Mouse (Mus musculus): ENCODE data around the gene Rab11b. TPM values are rescaled to one million over a fixed set of nuclear protein-coding genes. Genes with fewer than 3 reads are reported as not detected.
A peak's percentile ranks its signal among the peaks of the same experiment; 100 is the strongest.

Rab11b gene
- polyA plus RNA-seq, 1 experiment from 2014 or later = 504 TPM

DNA sequence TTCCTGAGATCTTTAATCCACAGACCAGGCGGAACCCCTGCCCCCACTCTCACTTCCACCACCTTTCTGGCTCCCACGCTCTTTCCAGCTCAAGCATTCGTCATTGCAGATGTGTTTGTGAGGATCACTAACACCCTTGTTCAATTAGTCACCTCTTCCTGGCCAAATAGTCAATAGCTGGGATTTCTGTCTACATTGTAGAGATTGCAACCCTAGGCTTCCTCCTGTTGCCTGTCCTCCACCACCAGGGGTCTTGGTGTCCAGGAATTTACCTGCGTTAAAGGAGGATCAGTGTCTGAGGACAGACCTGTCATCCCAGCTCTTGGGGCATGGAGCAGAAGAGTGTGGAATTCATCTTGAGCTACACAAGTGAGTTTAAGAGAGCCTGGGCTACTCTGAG is 21.7 kb upstream of the Rab11b start:
- H3K4me3 ChIP-seq = peak overlapping the region; percentile 48
- H3K27me3 ChIP-seq = peaks cover 7% of the 10 kb centered on the region; the same call in 1 of the 2 replicates
- no peak overlapping the region for H3K27ac ChIP-seq (replicated peaks)
- H3K36me3 ChIP-seq = peaks cover 3% of the 10 kb centered on the region; the same call in 1 of the 2 replicates
- ATAC-seq (ENCODE audit: low read depth) = no peak
- H3K9me3 ChIP-seq = no peaks in the 10 kb centered on the region
- H3K9ac ChIP-seq = peak overlapping the region; percentile 72; the same call in 1 of the 2 replicates
- 49% methylated on average over 4 of the region's 4 CpGs for WGBS
- H3K4me2 ChIP-seq = peak overlapping the region; percentile 86
- H3K4me1 ChIP-seq (replicated peaks) = peaks cover 34% of the 10 kb centered on the region

DNA sequence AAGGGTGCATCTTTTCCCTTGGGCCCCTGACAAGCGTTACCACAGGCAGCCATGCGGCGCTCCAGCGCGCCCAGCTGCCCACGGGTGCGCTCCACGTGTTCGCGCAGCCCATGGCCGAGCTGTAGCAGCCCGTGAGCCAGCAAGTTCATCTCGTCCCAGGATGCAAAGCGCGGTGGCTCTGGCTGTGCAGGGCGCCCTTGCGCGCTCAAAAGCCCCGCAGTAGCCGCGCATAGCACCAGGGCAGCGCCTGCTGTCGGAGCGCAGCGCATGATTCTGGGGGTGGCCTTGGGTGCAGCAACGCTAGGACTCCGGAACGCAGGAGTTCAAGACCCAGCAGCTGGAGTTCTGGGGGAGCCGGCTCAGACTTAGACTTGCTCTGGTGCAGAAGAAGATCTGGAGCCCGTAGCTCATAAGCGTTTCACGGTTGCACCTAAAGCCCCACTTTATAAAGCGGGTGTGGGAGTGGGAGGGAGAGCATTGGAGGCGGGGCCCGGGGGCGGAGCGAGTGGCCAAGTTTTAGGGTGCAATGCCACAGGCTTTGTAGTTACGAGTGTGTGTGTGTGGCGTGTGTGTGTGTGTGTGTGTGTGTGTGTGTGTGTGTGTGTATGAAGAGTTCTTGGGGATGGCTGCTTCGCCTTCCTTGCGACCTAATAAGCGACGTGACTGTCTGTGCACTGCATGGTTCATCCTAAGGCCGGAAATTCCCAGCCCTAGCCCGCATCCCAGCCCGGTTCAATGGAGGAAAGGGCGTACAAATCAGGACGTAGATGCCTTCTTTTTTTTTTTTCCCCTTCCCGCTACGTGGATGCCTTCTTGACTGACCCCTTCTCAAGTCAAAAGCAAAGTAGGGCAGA is 21.0 kb upstream of the Rab11b start, which contains the start of gene Angptl4:
Gene Angptl4 (minus strand): TSS at position 707 of the 854 bp plus-strand sequence.
- Histone ChIP-seq H3K4me1 (replicated peaks) (peaks cover 34% of the 10 kb centered on the region), H3K27me3 (peaks cover 7% of the 10 kb centered on the region; the same call in 1 of the 2 replicates), H3K9ac (peak within 1 kb of the TSS; percentile 72), H3K27ac (replicated peaks) (peak within 1 kb of the TSS; percentile 79), H3K4me3 (peak within 1 kb of the TSS; percentile 48), H3K9me3 (no peaks in the 10 kb centered on the region), H3K36me3 (peaks cover 3% of the 10 kb centered on the region; the same call in 1 of the 2 replicates), H3K4me2 (peak within 1 kb of the TSS; percentile 86)
- peak; percentile 78 for ATAC-seq (ENCODE audit: low read depth)
- WGBS = 1% methylated on average over 50 of the region's 50 CpGs

DNA sequence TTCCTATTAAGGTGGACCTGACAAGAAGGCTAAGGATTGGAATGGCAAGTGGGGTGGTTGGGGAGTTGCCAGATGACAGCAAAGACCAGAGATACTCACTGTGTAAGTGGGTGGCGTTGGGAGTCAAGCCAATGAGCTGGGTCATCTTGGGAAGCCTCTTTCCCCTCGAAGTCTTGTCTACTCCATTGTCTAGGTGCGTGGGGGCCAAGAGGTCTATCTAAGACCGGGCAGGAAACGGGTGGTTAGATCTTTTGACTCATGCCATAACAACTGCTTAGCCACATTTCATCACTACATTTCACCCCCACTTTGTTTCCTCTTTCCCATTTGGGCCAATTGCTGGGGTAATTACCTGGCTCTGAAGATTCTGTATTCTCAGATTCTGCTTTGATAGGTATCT is 20.1 kb upstream of the Rab11b start:
- WGBS = 81% methylated on average over 5 of the region's 5 CpGs
- no peak for ATAC-seq (ENCODE audit: low read depth)
- peak overlapping the region; percentile 86 for H3K4me2 ChIP-seq
- H3K27ac ChIP-seq (replicated peaks) = peak overlapping the region; percentile 79
- peaks cover 3% of the 10 kb centered on the region for H3K36me3 ChIP-seq
- H3K4me3 ChIP-seq = peak overlapping the region; percentile 48
- no peaks in the 10 kb centered on the region for H3K9me3 ChIP-seq
- peaks cover 7% of the 10 kb centered on the region; the same call in 1 of the 2 replicates for H3K27me3 ChIP-seq
- peaks cover 34% of the 10 kb centered on the region for H3K4me1 ChIP-seq (replicated peaks)
- H3K9ac ChIP-seq = no peak overlapping the region

DNA sequence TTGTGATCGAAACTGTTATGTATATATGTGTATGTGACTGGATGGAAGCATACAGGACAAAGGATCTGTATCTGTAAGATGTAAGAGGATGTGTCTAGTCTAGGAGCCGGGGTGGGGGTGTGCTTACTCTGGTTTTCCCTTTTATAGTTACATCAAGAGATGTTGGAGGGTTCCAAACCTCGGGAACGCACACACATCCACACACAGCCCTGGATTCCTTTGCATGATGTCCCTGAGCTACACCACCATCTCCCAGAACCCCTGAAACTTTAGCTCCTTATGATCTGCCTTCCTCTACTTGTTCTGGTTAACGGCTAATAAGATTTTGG is 19.6 kb upstream of the Rab11b start:
- Histone ChIP-seq H3K9ac (no peak overlapping the region), H3K9me3 (no peaks in the 10 kb centered on the region)

DNA sequence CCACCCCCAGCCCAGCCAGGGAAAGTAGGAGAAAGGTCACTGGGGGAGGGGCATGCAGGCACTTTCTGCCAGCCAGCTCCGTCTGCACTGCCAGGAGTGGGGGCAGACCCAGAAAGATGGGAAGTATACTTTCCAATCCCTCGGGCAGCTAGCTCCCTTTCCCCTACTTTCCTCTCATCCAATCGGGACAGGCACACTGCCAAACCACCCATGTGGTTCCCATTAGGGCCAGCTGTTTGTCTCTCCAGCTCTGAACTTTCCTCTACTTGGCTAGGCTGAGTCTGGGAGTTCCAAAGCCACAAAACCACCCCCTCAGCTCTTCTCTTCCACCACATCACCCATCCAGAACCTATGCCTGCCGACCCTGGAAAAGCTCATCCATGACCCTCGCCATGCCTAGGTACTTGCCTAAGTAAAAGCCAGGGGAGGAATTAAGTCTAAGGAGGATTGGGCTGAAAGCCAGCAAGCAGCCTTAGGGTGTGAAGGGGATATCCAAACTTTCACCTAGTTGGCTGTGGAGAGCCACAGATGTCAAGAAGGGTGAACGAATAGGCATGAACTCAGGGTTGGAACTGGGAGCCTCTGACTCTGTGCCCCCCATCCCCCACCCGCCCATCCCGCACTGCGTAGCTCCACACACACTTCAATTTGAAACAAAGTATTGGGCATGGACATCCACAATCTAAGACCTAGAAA is 19.1 kb upstream of the Rab11b start:
- H3K36me3 ChIP-seq = peaks cover 3% of the 10 kb centered on the region
- no peak overlapping the region for H3K9ac ChIP-seq
- H3K9me3 ChIP-seq = no peaks in the 10 kb centered on the region
- H3K4me2 ChIP-seq = peak overlapping the region; percentile 86
- peaks cover 34% of the 10 kb centered on the region for H3K4me1 ChIP-seq (replicated peaks)
- peaks cover 7% of the 10 kb centered on the region; the same call in 1 of the 2 replicates for H3K27me3 ChIP-seq
- peak overlapping the region; percentile 48 for H3K4me3 ChIP-seq
- ATAC-seq (ENCODE audit: low read depth) = peak; percentile 79
- 52% methylated on average over 9 of the region's 9 CpGs for WGBS
- H3K27ac ChIP-seq (replicated peaks) = peak overlapping the region; percentile 79

More for the DNA sequence above, 19.6 kb upstream of the Rab11b start:
- Histone ChIP-seq H3K4me3 (peak overlapping the region; percentile 48), H3K4me2 (peak overlapping the region; percentile 86), H3K36me3 (peaks cover 3% of the 10 kb centered on the region), H3K27ac (replicated peaks) (peak overlapping the region; percentile 79), H3K27me3 (peaks cover 7% of the 10 kb centered on the region; the same call in 1 of the 2 replicates), H3K4me1 (replicated peaks) (peaks cover 34% of the 10 kb centered on the region)
- no peak for ATAC-seq (ENCODE audit: low read depth)
- WGBS = 86% methylated on average over 5 of the region's 5 CpGs

DNA sequence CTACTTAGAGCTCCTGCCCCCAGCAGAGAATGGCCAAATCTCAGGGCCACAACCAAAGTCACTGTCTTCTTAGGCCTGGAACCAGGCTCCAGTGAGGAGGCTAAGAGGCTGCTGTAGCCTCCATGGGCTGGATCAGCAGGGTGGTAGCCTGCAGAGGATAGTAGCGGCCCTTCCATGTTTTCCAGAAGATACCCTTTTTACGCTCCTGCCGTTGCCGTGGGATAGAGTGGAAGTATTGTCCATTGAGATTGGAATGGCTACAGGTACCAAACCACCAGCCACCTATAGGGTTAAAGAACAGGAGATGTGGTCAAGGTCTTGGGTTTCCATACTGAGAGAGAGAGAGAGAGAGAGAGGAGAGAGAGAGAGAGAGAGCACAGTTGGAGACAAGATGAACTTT is 15.0 kb upstream of the Rab11b start:
- Histone ChIP-seq H3K27ac (replicated peaks) (no peak overlapping the region), H3K4me2 (no peak overlapping the region), H3K4me1 (replicated peaks) (peaks cover 18% of the 10 kb centered on the region; the same call in 1 of the 2 replicates), H3K9me3 (no peaks in the 10 kb centered on the region), H3K9ac (no peak overlapping the region), H3K27me3 (no peaks in the 10 kb centered on the region), H3K4me3 (no peak overlapping the region), H3K36me3 (peaks cover 3% of the 10 kb centered on the region)
- ATAC-seq (ENCODE audit: low read depth) = no peak
- WGBS = 94% methylated on average over 4 of the region's 4 CpGs

DNA sequence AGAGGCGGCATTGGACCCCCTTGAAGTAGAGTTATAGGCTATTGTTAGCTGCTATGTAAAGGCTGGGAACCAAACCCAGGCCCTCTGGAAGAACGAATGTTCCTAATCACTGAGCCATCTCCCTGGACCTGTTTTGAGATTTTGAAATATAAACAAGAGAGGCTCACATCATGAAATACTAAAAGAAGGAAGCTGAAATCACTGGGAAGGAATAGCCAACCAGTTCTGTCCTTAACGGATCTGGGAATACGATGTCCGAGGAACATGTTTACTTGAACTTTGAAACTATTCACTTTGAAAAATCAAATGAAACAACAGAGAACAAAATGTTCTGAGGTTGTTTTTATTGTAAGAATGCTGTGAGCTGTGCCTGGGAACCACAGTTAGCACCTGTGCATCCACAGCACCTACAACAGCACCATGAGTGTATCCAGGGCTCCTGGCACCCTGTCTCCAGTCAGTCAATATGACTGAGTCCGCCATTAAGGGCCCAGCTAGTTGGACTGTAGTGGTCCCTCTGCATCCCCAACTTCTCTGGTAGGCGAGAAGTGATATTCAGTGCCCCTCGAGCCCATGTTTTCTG is 14.3 kb upstream of the Rab11b start:
- Histone ChIP-seq H3K4me3 (no peak overlapping the region), H3K27ac (replicated peaks) (no peak overlapping the region), H3K27me3 (no peaks in the 10 kb centered on the region), H3K9me3 (no peaks in the 10 kb centered on the region), H3K4me2 (no peak overlapping the region), H3K36me3 (peaks cover 3% of the 10 kb centered on the region), H3K4me1 (replicated peaks) (peaks cover 13% of the 10 kb centered on the region; the same call in 1 of the 2 replicates), H3K9ac (no peak overlapping the region)
- 88% methylated on average over 8 of the region's 8 CpGs for WGBS
- ATAC-seq (ENCODE audit: low read depth) = no peak

DNA sequence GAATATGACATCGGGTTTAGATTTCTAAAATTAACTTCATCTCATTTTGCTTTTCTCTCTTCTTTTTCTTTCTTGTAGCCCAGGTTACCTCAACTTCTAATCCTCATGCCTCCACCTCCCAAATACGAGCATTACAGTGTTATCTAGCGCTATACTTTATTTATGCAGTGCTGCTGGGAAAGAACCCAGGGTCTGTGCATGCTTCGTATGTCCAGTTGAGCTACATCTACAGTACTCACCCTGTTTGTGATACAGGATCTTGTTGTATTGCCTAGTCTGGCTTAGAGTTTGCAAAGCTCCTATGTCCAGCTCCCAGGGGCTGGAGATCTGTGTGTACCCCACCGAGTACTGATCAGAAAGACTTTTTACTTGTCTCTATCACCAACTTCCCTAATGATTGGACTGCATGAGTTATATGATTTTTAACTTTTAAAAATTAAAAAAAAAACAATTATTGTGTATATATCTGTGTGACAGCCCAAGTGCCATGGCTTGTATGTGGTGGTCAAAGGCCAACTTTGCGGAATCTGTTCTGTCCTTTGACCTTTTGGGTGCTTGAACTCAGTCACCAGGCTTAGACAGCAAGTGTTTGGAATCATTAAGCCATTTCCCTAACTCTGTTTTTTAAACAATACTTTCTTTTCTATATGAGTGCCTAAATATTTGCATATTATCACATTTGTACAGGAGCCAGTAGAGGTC is 13.7 kb upstream of the Rab11b start:
- H3K27ac ChIP-seq (replicated peaks) = no peak overlapping the region
- 92% methylated on average over 6 of the region's 6 CpGs for WGBS
- H3K4me3 ChIP-seq = no peak overlapping the region
- no peaks in the 10 kb centered on the region for H3K27me3 ChIP-seq
- ATAC-seq (ENCODE audit: low read depth) = no peak
- H3K36me3 ChIP-seq = peaks cover 3% of the 10 kb centered on the region
- no peak overlapping the region for H3K9ac ChIP-seq
- peaks cover 11% of the 10 kb centered on the region; the same call in 1 of the 2 replicates for H3K4me1 ChIP-seq (replicated peaks)
- no peak overlapping the region for H3K4me2 ChIP-seq
- H3K9me3 ChIP-seq = no peaks in the 10 kb centered on the region

DNA sequence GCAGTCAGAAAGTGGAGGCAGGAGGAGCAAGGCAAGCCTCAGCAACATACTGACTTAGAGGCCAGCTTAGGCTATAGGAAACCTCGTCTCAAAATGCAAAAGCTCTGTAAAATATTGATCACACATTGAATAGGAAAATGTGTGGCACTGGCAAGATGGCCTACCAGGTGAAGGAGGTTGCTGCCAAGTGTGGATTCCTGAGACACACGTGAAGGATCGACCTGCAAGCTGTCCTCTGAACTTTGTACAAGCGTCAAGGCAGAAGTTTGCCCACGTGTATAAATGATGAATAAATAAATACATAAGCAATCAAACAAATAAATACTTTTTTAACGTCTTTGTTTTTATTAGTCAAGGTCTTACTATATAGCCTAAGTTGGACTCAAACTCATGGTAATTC is 13.1 kb upstream of the Rab11b start:
- no peak overlapping the region for H3K9ac ChIP-seq
- H3K4me1 ChIP-seq (replicated peaks) = peaks cover 5% of the 10 kb centered on the region; the same call in 1 of the 2 replicates
- H3K36me3 ChIP-seq = peaks cover 3% of the 10 kb centered on the region
- 81% methylated on average over 6 of the region's 6 CpGs for WGBS
- ATAC-seq (ENCODE audit: low read depth) = no peak
- H3K27ac ChIP-seq (replicated peaks) = no peak overlapping the region
- no peak overlapping the region for H3K4me3 ChIP-seq
- H3K27me3 ChIP-seq = no peaks in the 10 kb centered on the region
- H3K9me3 ChIP-seq = no peaks in the 10 kb centered on the region
- H3K4me2 ChIP-seq = no peak overlapping the region

DNA sequence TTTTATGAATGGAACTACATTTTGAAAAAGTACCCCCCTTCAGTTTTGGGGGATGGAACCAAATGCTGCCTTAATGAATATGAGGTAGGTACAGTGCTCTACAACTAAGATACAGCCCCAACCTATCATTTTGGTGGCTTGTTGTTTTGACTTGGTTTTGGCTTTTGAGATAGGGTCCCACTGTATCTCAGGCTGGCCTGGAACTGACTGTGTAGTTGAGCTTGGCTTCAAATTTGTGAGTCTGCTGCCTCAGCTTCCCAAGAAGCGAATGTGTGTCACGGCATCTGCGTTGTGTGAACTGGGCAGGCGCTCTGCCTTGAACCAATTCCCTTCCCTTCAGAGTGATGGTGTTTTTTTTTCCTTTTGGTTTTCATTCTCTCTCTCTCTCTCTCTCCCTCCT is 11.3 kb upstream of the Rab11b start:
- H3K9me3 ChIP-seq = no peaks in the 10 kb centered on the region

DNA sequence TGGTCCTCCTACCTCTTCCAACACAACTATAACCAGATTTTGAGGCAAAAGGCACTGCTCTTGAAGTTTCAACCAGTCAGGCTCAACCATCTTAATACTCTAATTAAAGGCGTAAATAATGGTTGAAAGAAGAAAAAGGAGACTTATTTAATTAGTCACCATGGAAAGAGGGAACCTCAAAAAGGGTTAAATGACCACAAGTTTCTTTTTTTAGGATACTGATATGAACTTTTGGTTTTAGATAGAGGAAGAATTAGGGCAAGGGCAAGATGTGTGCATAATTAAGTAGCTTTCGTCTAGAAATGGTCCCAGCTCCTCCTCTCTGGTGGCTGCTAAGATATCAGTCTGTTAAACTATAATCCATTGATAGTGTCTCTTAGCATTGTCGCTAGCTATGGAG is 6.1 kb upstream of the Rab11b start:
- 87% methylated on average over 3 of the region's 3 CpGs for WGBS
- H3K27ac ChIP-seq (replicated peaks) = no peak overlapping the region
- no peaks in the 10 kb centered on the region for H3K9me3 ChIP-seq
- H3K9ac ChIP-seq = no peak overlapping the region
- ATAC-seq (ENCODE audit: low read depth) = no peak
- no peaks in the 10 kb centered on the region for H3K4me1 ChIP-seq (replicated peaks)
- H3K4me2 ChIP-seq = no peak overlapping the region
- H3K4me3 ChIP-seq = no peak overlapping the region
- H3K36me3 ChIP-seq = no peaks in the 10 kb centered on the region
- H3K27me3 ChIP-seq = 0 out of 2 replicates have a peak, but pooled peaks cover 4% of the 10 kb centered on the region

More for the DNA sequence above, 11.3 kb upstream of the Rab11b start:
- ATAC-seq (ENCODE audit: low read depth) = no peak
- Histone ChIP-seq H3K27me3 (0 out of 2 replicates have a peak, but pooled peaks cover 4% of the 10 kb centered on the region), H3K4me1 (replicated peaks) (no peaks in the 10 kb centered on the region), H3K36me3 (no peaks in the 10 kb centered on the region; the same call in 1 of the 2 replicates), H3K4me3 (no peak overlapping the region), H3K4me2 (no peak overlapping the region), H3K27ac (replicated peaks) (no peak overlapping the region), H3K9ac (no peak overlapping the region)
- WGBS = 92% methylated on average over 4 of the region's 4 CpGs
